Mouse (Mus musculus): ENCODE results near the gene Cdc42bpa.

The Cdc42bpa gene

DNA sequence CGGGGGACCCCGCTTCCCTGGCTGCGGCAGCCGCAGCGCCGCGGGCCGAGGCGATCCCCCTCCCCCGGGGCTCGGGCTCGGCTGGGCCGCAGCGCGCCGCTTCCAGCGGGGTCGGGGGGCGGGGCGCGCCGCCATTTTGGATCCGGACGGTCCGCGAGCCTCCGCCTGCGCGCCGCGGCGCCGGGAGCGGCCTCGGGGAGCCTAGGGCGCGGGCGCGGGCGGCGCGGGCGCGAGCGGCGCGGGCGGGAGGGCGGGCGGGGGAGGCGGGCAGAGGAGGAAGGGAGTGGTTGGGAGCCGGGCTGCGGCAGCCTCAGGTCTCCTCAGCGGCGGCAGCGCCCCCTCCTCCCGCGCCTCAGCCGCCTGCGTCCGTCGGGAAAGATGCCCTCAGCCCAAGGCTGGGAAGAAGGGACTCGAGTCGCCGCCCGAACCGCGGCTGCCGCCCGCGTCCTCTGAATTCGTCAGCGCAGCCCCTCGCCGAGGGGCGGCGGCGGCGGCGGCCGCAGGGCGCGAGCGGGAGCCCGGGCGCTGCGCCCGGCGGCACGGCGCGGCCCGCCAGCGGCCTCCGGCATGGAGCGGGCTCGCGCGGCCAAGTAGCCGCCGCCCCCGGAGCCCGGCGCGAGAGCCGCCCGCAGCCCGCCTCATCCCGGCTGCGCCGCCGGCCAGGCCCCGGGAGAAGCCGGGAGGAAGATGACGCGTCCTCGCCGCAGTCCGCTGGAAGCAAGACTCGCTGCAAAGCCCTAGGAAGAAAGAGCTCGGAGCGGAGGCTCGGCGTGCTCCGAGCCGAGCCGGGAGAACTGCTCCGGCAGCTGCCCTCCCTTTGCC is at the start of gene Cdc42bpa:
Cdc42bpa (plus strand) TSS at position 752 of the 822 bp plus-strand sequence.
- peak; percentile 84 to 89 for DNase-seq

DNA sequence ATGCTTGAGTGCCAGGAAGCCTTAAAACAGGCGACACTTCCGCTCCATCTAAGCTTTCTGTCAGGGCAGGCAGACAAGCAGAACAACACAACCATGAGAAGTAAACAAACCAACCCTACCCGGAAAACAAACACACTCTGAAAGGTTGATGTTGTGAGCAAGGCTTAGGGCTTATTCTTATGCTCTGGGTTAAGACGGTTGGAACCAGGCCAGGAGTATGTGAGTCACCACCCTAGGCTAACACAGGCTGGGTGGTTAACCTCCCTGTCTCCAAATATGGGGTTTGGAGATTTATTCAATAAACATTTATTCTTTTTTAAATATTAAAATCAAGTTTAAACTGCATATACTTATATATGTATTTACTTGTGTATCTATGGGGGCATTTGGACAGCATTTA is 46.8 kb upstream of the Cdc42bpa start:
- peak; percentile 39 to 65 for DNase-seq

DNA sequence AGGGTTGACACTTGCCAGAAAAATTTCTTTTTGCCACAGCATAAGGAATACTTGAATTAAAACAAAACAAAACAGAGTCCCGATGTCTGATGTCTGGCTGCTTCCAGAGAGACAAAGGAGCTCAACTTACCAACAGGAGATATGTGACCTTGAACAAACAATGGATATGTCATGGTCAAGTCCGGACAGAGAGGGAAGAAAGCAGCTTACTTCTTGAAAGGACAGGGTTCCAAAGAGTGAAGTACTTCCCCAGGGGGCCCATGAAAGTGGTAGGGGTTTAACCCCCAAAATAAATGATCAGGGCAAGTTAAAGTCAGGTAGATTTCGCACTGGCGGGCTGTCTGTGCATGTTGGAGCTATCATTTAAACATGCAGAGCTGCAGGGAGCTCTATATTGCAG is 43.2 kb upstream of the Cdc42bpa start:
- DNase-seq = peak in 1 of 2 experiments; percentile 2

DNA sequence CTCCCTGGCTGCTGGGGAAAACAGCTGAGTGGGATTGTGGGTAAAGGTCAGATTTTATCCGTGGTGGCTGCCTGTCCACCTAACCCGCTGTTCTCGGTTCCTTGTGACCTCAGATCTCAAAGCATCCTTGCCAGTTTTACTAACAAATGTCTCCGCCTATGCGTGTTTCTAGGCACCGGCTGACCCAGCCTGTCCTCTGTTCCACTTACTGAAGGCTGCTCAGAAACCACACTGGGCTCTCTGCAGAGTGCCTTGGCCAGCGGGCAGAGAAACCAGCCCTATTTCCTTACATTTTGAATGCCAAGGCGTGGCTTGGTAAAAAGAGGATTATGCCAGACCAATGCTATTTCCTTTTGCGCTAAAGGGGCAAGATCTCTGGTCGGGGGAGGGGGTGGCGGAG is 42.8 kb upstream of the Cdc42bpa start:
- peak in 1 of 2 experiments; percentile 3 for DNase-seq

DNA sequence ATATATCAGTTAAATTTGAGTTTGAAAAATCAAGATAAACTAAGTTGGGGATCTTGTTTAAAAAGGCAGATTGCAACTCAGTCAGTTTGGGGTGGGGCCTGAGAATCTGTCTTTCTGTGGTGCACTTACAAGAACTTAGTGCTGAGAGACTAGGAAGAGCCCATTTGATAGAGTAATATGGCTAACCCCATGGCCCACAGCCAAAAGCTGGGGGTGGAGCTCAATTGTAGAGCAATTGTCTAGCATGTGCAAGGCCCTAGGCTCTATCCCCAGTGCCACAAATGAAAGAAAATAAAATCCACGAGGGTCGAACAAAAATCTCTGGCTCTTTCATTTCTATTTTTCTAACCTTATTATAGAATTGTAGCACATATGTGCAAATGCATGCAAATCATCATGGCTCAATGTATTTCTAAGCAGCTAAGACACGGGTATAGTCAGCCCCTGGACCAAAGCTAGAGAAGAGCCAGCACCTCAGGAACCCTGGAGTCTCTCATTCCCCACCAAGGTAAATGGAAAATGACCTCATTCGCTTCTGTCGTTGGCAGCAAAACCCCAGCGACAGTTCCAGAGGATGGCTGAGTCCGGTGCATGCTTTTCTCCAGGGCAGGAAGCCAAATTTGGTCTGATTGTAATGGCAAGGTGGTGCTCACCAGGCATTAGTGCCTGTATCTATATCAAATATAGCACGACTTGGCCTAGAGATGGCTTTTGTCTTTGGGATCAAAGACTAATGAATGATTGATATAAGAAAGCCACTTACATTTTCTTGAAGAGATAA is 40.4 kb upstream of the Cdc42bpa start:
- DNase-seq = peak in 1 of 2 experiments; percentile 1

DNA sequence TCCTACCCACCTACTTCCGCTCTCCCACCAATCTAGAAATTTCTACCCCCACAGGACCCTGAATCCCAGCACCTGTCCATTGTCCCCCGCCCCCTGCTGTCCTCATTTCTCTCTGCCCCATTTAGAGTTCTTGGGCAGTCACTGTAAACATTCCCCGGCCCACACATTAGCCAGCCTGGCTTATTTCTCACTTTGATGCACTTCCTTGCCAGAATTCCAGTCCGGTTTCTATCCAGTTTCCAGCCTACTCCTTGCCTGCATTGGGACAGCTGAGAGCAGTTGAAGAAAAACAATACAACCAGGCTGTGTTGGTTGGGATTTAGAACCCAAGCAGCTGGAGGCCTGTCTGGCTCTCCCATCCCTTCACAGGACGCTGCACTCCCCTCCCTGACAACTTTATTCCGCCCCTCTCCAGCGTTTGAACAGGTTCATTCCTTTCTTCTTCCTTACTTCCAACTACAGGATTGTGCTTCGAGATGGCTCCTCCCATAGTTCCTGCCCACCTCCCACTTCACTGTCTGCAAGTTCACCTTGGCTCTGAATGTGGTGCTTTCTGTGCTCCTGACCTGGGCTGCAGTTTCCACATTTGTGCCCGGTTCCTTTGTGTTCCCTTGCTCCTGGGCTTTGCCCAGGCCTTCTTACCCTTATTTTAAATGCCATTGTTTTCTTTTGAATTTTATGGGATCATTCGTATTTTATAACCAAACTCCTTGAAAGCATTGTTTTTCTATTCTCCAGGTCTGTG is 36.4 kb upstream of the Cdc42bpa start:
- no peak for DNase-seq

DNA sequence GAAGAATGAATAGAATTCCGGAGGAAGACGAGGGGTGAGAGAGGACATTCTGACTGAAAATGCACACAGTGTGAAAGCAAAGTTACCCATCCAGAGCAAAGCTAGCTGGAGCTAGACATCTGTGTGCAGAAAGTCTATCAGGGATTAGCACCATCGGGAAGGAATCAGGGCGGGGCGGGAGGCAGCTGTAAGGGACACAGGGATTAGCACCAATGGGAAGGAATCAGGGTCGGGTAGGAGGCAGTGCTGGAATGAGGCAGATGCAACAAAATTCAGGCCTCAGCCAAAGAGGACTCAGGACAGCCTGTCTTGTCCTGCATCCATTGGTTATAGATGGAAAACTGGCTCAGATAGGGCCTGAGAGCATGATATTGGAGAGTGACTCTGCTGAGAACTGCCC is 34.0 kb upstream of the Cdc42bpa start:
- no peak for DNase-seq

DNA sequence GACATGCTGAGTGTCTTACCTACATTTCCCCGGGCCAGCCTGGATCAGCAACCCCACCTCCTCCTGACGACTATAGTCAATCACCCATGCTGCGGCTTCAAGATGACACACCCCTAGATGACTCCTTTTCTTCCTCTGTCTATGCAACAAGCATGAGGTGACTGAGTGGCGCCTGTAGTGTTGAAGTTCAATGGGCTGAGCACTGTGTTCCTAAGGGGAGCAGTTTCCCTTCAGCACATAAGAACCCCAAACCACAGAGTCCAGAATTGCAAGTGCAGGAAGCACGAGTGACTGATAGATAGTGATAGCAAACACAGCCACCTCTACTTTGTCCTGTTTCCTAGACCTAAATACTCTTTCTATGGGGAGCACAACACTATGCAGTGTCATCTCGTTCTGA is 33.2 kb upstream of the Cdc42bpa start:
- no peak for DNase-seq

DNA sequence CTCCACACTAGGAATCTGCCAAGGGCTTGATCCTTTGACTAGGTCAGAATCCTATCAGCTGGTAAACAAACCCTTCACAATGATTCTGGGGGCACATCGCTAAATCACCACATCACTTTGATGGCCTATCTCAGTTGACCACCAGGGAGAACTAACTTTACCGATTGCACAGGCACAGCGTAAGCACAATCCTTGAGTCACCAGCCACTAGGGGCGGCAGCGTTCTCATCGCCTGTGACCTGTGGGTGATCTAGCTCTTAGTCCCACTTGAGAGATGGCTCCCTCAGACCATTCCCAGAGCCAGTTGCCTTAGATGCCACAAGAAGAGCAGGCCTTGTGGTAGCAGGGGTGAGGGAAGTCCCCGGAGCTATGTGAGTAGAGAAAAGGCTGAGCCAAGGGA is 31.4 kb upstream of the Cdc42bpa start:
- DNase-seq = peak; percentile 33 to 43

DNA sequence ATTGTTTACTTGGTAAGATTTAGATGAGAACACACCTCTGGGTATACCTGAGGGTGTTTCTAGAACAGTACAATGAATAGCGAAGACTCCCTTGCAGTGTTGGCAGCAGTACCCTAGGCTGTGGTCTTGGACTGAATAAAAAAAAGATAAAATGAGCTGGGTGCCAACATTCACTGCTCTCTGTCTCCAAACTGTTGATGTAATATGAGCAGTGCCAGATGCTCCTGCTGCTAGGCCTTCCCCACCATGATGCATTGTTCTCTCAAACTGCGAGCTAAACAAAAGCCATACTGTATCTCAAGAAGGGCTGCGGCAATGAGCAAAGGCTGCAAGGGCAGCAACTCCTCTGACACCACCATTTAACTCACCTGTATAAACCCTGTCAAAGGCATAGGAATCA is 29.0 kb upstream of the Cdc42bpa start:
- DNase-seq = no peak

DNA sequence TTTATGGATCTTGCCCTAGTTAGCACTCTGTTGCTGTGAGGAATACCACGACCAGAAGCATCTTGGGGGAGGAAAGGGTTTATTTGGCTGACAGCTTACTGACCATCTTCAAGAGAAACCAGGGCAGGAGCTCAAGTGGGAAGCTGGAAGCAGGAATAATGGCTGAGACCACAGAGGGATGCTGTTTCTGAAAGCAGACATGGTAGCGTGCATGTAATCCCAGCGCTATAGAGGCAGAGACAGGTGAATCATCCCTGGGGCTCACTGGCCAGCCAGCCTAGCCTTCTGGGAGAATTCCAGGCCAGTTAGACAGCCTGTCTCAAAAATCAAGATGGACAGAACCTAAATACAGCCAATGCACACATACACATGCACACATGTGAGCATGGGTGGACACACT is 26.2 kb upstream of the Cdc42bpa start:
- no peak for DNase-seq

DNA sequence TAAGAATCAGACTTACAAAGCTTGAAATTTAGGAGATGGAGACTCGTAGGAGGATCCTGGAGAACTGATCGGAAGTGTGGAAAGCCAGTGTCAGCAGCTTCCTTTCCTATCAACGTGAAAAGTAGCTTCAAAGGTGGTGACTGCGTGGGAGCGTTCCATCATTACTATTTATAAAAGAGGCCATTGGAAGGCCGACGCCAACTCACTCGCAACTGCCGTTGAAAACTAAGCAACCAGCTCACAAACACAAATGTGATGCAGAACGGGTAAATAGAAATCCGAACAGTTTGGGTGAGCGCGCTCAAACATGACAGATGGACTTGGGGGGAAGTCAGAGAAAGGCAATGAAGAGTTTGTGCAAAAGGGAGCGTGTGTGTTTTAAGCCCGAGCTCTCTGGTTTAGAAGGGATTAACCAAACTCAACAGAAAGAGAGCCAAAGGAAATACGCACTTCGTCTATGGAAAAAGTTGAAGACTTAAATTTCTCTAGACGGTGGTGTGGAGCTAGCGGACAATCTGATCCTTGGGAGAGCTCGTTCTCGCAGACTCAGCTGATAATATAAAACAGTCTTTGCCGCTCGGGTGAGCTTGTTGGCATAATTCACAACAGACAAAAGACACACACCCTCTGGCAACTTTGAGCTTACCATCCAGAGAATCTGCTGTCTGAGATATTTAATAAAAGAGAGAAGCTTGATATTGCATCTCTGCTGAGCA is 20.0 kb upstream of the Cdc42bpa start:
- no peak for DNase-seq

DNA sequence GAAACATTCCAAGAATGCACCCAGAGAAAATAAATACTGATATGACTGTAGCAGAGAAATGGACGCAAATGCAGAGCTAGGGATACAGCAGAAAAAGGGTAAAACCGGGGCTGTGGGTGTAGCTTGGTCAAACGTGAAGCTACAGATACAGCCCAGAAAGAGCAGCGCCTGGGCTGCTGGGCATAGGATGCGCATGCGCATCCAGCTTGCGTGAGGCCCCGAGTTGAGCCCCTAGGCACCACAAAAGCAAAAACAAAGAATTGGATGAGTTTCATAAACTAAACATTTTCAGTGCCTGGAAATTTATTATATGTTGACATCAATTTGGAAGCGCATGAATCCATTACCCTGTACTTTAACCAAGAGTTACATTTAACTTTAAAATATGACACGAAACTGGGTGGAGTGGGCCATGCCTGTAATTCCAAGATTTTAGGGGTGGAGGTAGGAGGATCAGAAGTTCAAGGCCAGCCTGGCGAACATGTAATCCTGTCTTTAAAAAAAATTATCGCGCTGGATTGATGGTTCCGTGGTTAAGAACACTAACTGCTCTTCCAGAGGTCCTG is 19.4 kb upstream of the Cdc42bpa start:
- peak in 1 of 2 experiments; percentile 63 for DNase-seq

DNA sequence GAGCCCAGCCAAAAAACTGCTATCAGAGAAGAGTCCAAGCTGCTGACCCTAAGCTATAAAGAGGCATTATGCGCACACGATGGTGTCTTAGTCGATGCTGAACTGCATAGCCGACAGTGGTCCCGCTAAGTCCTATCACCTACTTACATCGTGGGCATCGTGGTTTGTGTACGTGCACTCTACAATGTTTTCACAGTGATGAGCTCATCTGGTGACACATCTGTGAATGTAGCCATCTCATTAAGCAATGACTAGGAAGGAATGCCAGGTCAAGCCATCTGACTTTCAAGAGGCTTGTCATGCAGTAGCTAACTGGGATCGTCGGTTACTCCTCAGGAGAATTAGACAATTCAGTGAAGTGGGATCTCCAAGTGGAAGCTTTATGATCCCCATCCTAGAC is 15.3 kb upstream of the Cdc42bpa start:
- no peak for DNase-seq

DNA sequence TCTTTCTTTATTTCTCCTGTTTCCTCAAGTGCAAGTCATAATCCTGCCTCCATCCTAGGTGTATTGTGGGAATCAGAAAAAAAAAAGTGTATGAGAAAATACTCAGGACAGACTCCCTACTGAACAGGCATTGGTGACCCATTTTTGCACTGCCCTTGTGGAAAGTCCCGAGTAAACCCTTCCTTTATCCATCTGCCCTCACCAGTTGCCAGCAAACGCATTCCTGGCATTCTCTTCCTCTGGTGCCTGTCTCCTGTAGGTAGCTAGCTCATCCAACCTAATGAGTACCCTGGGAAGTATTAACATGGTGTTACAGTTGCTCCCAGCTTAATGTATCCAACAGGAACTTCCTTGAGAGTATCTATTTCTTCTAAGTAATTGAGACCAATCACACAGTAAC is 13.7 kb upstream of the Cdc42bpa start:
- no peak for DNase-seq

DNA sequence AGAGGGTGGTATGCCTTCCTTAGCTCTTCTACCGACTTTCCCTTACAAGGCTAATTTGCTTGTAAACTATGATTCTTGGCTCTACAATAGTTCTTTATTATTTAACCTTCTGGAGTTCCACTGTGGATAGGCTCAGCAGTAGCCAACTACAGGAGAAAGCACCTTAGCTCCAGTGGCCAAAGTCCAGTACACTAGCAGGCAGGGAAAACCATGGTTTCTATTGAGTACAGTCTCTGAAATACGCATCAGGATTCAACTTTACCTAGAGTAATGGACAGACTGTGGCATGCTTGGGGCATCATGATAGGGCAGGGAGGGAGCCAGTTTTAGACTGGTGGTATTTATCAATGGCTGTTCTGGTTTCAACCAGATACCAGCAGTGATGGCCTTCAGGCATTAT is 12.6 kb upstream of the Cdc42bpa start:
- no peak for DNase-seq

DNA sequence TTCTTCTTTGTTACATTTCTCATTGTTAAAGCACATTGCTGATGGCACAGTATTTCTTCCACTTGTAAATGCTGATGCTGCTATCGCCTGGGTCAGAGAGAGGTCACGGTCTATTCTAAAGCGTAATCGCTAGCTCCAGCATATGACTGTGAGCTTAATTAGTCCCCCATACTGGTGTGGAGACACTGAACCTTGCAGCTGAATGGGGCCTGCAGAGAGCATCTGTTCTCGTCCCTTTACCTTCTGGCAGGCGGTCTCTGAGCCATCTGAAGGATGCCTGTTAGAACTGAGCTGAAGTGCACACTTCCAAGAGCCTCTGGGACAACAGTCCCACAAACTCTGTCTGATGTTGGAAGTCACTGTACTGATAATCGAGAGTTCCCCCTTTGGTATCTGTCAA is 8.7 kb upstream of the Cdc42bpa start:
- no peak for DNase-seq

DNA sequence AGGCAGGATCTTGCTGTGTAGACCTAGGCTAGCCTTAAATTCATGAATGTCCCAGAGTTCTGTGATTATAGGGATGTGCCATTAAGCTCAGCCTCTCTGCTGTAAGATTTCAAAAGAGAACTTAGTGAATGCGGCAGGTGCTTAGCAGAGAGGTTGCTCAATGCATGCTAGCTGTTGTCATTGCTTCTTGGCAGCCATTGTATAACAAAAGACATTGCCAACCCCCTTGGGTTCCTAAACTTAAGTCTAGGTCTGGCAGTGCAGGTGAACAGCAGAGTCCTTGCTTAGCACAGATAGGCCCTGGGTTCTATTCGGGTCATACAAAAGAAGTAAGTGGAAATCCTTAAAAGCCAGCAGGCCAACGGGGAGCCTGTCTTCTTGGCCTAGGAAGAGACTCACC is 7.0 kb upstream of the Cdc42bpa start:
- no peak for DNase-seq

DNA sequence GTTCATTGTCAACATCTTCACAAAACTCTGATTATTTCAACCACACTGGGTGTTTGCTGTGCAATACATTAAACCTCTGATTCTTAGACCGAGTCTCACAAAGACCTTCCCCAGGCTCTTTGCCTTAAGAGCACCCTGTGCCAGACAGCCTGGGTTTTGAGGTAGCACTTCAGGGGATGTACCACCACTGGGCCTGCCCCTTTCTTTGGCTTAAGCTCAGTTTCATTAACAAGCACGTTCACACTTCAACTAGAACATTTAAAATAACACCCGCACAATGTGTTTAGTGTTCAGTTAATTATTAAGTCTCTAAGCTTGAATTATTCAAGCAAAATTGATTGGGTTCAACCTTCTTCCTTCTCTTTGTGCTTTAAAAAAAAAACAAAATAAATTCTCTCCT is 2.8 kb upstream of the Cdc42bpa start:
- no peak for DNase-seq

DNA sequence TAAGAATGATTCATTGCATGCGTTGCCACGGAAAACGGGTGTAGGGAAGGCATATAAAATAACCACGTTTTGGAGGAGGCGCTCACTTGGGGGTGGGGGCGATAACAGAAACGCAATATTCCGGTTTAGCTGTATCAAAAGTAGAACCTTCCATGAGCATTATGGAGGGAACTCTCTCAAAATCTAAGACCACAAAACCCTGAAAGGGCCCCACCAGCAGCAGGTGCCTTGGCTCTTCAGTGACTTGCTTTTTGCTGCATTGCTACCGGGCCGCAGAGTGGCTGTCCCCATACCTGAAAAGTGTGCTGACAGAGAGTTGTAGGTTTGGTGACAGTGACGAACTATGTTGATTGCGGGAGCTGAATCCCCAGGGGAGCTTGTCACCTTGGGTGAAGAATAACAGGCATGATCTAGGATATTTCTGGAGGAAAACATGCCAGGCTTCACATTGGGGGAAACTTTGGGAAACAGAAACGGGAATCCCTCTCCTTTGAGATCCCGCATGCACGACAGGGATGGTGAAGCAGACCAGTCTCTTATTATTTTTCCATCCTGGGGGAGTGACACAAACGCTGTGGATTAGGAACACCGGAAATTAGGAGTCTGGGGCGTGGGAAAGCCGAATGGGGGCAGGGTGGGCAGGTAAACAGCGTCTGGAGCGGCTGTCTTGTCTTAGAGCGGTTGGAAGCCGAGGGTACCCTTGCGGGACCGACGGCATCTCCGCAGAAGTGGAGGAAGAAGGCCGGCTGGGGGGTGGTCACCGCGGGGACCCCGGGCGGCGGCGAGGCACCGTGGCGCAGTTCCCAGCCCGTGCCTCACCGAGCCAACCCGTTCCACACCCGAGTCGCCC is 1.2 kb upstream of the Cdc42bpa start:
- peak in 1 of 2 experiments; percentile 50 for DNase-seq

DNA sequence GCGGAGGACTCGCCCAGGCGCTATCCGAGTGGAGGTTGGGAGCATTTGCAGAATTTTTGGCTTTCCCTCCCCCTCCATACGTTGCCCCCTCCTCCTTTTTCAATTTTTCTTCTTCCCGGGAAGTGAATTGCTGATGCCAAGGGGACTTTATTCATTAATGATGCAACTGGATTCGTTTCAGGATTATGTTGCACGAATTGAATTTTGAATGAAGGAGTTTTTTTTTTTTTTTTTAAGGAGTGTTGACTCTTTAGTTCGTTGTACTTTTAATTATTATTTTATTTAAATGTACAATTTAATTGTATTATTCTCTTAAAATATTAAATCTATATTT is 238 bp downstream of the Cdc42bpa start:
- DNase-seq = no peak
